Mouse (Mus musculus) olfactory bulb, adult 2 months (tissue): ENCODE data around the gene Tmem97.

ENCODE experiments used
- CTCF ChIP-seq: fragments of 200-500 bp; IDR thresholded peaks from 2 replicates; pipeline ENCODE4 v1.5.1; 2012; ENCODE audit warnings: low read depth, mild to moderate bottlenecking, low read length, moderate library complexity; ENCODE audit not compliant: insufficient read depth
- POLR2A ChIP-seq: fragments of 200-500 bp; IDR thresholded peaks from 2 replicates; pipeline ENCODE4 v1.6.1; 2012; ENCODE audit warnings: mild to moderate bottlenecking, low read depth, low read length, moderate library complexity; ENCODE audit not compliant: insufficient read depth

DNA sequence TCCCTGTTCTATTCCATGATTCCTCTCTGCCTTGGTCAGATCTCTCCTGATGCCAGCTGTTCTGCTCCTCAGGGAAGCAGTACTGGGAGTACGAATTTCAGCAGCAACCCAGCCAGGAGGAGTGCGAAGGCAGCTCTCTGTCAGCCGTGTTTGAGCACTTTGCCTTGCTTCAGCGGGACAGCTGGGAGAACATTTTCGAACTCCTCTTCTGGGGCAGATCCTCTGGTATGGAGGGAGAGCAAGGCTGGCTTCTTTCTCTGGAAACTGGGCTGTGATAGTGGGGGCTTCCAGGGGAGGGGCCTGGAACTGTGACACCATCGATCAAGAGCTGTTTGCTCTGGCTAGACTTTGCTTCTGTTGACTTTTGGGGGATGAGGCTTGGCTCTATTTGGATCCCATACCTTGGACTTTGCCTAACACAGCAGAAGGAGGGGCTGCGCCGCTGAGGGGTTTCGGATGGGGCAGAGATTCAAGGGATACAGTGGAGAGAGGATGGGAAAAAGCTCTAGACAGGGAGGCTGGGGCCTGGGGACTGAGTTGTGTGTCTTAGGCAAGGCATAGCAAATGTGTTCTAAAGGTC is 49.9 kb downstream of the Tmem97 start:
- TF ChIP-seq POLR2A (no peak), CTCF (no peak)
